Mouse (Mus musculus): ENCODE results near the gene Mitd1. TPM values are rescaled to one million over a fixed set of nuclear protein-coding genes. Genes with fewer than 3 reads are reported as not detected.

Mitd1 gene
- polyA plus RNA-seq (2012; rRNA removed): 18.0 and 19.2 TPM in 2 replicates

GRCm38 (mm10) chr1:37890025-37890652, at the start of gene Mitd1, which contains the start of gene Mrpl30:
TSS of gene Mitd1 (minus strand) at chr1:37890411.
TSS of gene Mrpl30 (plus strand) at chr1:37890477.

GRCm38 (mm10) chr1:37916393-37916792, 26.2 kb upstream of the Mitd1 start, which contains the start of gene Lyg2:
TSS of gene Lyg2 (minus strand) at chr1:37916493.

GRCm38 (mm10) chr1:37871704-37872103, 18.5 kb downstream of the Mitd1 start, which contains the start of gene Lipt1:
TSS of gene Lipt1 (plus strand) at chr1:37871738.

GRCm38 (mm10) chr1:37866286-37866685, 23.9 kb downstream of the Mitd1 start, which contains the start of gene Tsga10:
TSS of gene Tsga10 (minus strand) at chr1:37866429.

Other genes starting within 250 kb of the Mitd1 start
- 0.06 and 0.08 TPM in 2 replicates for gene 2010300C02Rik, start 170.3 kb downstream of the Mitd1 start, polyA plus RNA-seq (2012; rRNA removed)
- 0.94 and 1.1 TPM in 2 replicates for gene Tsga10, start 24.0 kb downstream of the Mitd1 start, polyA plus RNA-seq (2012; rRNA removed)
- gene Lipt1, start 18.7 kb downstream of the Mitd1 start, polyA plus RNA-seq (2012; rRNA removed): 2.8 and 3.0 TPM in 2 replicates
- gene Mrpl30, start 66 bp upstream of the Mitd1 start, polyA plus RNA-seq (2012; rRNA removed): 87.1 and 90.2 TPM in 2 replicates
- not detected in 2 replicates for gene Lyg2, start 26.1 kb upstream of the Mitd1 start, polyA plus RNA-seq (2012; rRNA removed)
- gene Lyg1, start 67.3 kb upstream of the Mitd1 start, polyA plus RNA-seq (2012; rRNA removed): not detected in 2 replicates
- gene Txndc9, start 107.5 kb upstream of the Mitd1 start, polyA plus RNA-seq (2012; rRNA removed): 24.9 and 25.1 TPM in 2 replicates
- gene Eif5b, start 107.6 kb upstream of the Mitd1 start, polyA plus RNA-seq (2012; rRNA removed): 22.1 and 24.0 TPM in 2 replicates
- 13.5 and 16.2 TPM in 2 replicates for gene Rev1, start 239.4 kb upstream of the Mitd1 start, polyA plus RNA-seq (2012; rRNA removed)

All from liver, embryonic 14 days (tissue).